ENCODE assay signal across 8 mouse cellular contexts in the genomic region with DNA sequence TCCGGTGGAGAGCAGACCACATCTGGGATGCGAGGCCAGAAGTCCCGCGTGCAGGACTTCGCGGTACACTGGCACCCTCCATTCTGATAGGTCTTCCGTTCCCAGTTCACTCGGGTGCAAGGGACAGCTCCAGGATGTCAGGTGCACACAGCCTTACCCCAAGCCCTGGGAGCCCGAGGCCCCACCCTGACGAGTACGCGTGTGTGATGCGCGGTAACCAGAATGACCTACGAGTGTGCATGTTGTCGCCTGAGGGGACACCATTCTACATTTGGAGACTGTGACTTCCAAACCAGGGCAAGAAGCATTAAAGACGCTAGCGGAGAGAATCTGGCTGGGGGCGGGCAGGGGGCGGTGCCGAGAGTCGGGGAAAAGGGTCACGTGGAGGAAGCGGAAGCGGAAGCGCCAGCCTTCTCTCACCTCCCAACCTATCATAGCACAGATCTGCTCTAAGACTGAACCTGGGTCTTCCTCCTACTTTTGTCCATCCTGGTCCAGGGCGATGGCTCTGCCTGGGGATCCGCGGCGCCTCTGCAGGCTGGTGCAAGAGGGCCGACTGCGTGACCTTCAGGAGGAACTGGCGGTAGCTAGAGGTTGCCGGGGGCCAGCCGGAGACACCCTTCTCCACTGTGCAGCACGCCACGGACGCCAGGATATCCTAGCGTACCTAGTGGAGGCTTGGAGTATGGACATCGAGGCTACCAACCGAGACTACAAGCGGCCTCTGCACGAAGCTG. TPM values are rescaled to one million over a fixed set of nuclear protein-coding genes. Genes with fewer than 3 reads are reported as not detected.
DNase-seq lines count a peak whose midpoint lies in the region; ATAC-seq and TF ChIP-seq lines count a peak whose summit lies in the region.

No protein-coding gene starts in this region.

- peak overlapping the region; percentile 72 for H3K4me2 ChIP-seq in hindbrain, embryonic 13.5 days

- in situ Hi-C loops in Patski (cut with MboI; ENCODE audit: low pct_unique_long_range_greater_than_20kb): loop anchor here (5.0 to 25.0 kb wide), 2 partner anchors 634 to 1459 kb away; no protein-coding TSS in a partner anchor

- peak overlapping the region; percentile 96 for H3K27ac ChIP-seq in hindbrain, embryonic 13.5 days

- POLR2A ChIA-PET in Patski (lab: Charles Lee): interaction anchor here (1.5 kb wide), 1 partner anchor 11 kb away, joined by 3 read pairs; no protein-coding TSS in a partner anchor

- H3K9ac ChIP-seq in hindbrain, embryonic 13.5 days: peak overlapping the region; percentile 86

- TF ChIP-seq CTCF in Patski (IDR thresholded peaks at IDR 0.05): no peak

- peaks cover 51% of the 10 kb centered on the region for H3K4me1 ChIP-seq in hindbrain, embryonic 13.5 days (replicated peaks)

- H3K4me3 ChIP-seq in hindbrain, embryonic 13.5 days: peak overlapping the region; percentile 85

- H3K36me3 ChIP-seq in hindbrain, embryonic 13.5 days: peaks cover 35% of the 10 kb centered on the region

- no peaks in the 10 kb centered on the region for H3K9me3 ChIP-seq in hindbrain, embryonic 13.5 days

- peak; percentile 34 for DNase-seq in Patski (ENCODE audit: low read depth, low spot score)
- peak; percentile 87 to 92 for DNase-seq in cerebellum, postnatal 14 days
- DNase-seq in frontal cortex, postnatal 14 days (ENCODE audit: low spot score in 2 of 2): peak; percentile 75 to 76
- DNase-seq in layer of hippocampus, postnatal 25 days (ENCODE audit: extremely low spot score in 1 of 2, low spot score in 1 of 2): peak; percentile 65 to 72
- DNase-seq in lung, postnatal 25 days (ENCODE audit: low spot score): peak; percentile 81
- DNase-seq in retina, embryonic 14.5 days (ENCODE audit: low spot score): peak; percentile 90
- peak; percentile 92 for DNase-seq in thymus, postnatal 4 days

- no peaks in the 10 kb centered on the region for H3K27me3 ChIP-seq in Patski
- H3K27me3 ChIP-seq in hindbrain, embryonic 13.5 days: no peaks in the 10 kb centered on the region

- peak; percentile 72 for ATAC-seq in Patski
- ATAC-seq in hindbrain, embryonic 13.5 days (ENCODE audit: low FRiP score): peak; percentile 91

- CTCF ChIA-PET in Patski (lab: Charles Lee): no interaction called here

- under 1% methylated on average over 43 of the region's 43 CpGs for WGBS in hindbrain, embryonic 13.5 days

RNA-seq across cellular contexts. Expression of gene Ankrd16, which starts 0.6 kb away (rescaled TPM):
- 51.0 TPM for polyA plus RNA-seq in Patski (2021)
- polyA plus RNA-seq in hindbrain, embryonic 13.5 days (2015; fragmentation: Nextera tagmentation; extraction: Ambion mirVana): 52.0 and 54.4 TPM in 2 replicates
- total RNA-seq in layer of hippocampus, postnatal 25 days (2021): 10 to 100 TPM; 42.1 to 58.4 TPM

RNA-seq across cellular contexts. Expression of gene Fbh1, which starts 0.9 kb away (rescaled TPM):
- polyA plus RNA-seq in Patski (2021): 119 TPM
- 135 and 137 TPM in 2 replicates for polyA plus RNA-seq in hindbrain, embryonic 13.5 days (2015; fragmentation: Nextera tagmentation; extraction: Ambion mirVana)
- 10 to 100 TPM; 79.7 to 81.8 TPM for total RNA-seq in layer of hippocampus, postnatal 25 days (2021)

Comparison
In these comparisons a context has a peak if more than half of its experiments do, and no peak if none do; other contexts are left out.
1. Peak in every context shown above with its lines: DNase-seq, ATAC-seq, H3K4me3 ChIP-seq and H3K27ac ChIP-seq.
2. DNase-seq: peak in every context shown above with its lines; median percentile 92 in thymus, postnatal 4 days; 90 in retina, embryonic 14.5 days; 90 in cerebellum, postnatal 14 days; 81 in lung, postnatal 25 days; 76 in frontal cortex, postnatal 14 days; 68 in layer of hippocampus, postnatal 25 days; 34 in Patski.